ENCODE assay signal across 9 mouse cellular contexts in the genomic region with DNA sequence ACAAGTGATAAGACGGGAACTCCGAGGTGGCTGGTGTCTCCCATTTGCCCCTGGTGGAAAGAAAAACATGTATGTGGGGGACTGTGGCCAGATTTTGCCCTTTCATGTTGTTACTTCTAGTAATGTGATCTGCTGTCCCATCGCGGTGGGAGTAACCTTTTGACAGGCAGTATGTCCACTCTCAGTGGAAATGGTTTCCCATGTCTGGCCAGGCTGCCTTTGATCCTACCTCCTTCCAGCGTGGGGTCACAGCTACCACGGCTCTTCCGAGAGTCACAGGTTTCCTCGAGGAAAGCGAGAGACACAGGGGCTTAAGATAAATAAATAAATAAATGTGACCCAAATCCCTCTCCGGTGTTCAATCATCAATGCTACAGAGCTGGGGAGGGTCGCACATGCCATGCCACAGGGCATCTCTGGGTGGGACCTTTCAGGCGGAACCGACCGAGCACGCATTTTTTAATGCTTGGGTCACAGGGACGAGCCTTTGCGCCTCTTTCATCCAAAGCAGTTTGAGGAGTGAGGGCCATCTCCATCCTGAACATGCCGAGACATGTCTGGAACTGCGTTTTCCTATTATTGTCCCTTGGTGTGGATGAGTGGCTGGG.
DNase-seq lines count a peak whose midpoint lies in the region; ATAC-seq and TF ChIP-seq lines count a peak whose summit lies in the region.
"Had no signal": no experiment of that assay in that cellular context is flagged by ENCODE, and none has a peak within 500 bp of the region (broad histone marks: within the 10 kb centered on the region; RNA-seq: fewer than 3 reads in every experiment).

No protein-coding gene starts in this region.

- no peak for ATAC-seq in hindbrain, embryonic 12.5 days (ENCODE audit: low FRiP score)
- no peak for ATAC-seq in midbrain, embryonic 12.5 days (ENCODE audit: low FRiP score, low read depth)

- 9% methylated on average over 19 of the region's 19 CpGs for WGBS in hindbrain, embryonic 12.5 days
- WGBS in midbrain, embryonic 12.5 days: 11% methylated on average over 19 of the region's 19 CpGs

- no peaks in the 10 kb centered on the region for H3K27me3 ChIP-seq in hindbrain, embryonic 12.5 days
- H3K27me3 ChIP-seq in midbrain, embryonic 12.5 days: no peaks in the 10 kb centered on the region; the same call in 1 of the 2 replicates

- in situ Hi-C loops in ES-E14 (cut with MboI; ENCODE audit: low sequenced_read_pairs in 2 of 2, unreplicated experiment in 2 of 2): loop anchor here (25.0 kb wide), 2 partner anchors 907 to 1082 kb away; no protein-coding TSS in a partner anchor

- H3K36me3 ChIP-seq in ES-E14 (ENCODE audit: control insufficient read depth, insufficient read depth, low read length, poor library complexity, severe bottlenecking): no peaks in the 10 kb centered on the region
- H3K36me3 ChIP-seq in hindbrain, embryonic 12.5 days: no peaks in the 10 kb centered on the region
- no peaks in the 10 kb centered on the region for H3K36me3 ChIP-seq in midbrain, embryonic 12.5 days

- H3K9me3 ChIP-seq in ES-E14 (ENCODE audit: control insufficient read depth, insufficient read depth, low read depth, low read length): no peaks in the 10 kb centered on the region
- H3K9me3 ChIP-seq in hindbrain, embryonic 12.5 days (replicated peaks): no peaks in the 10 kb centered on the region
- no peaks in the 10 kb centered on the region for H3K9me3 ChIP-seq in midbrain, embryonic 12.5 days

- peak overlapping the region; percentile 55 for H3K27ac ChIP-seq in ES-E14 (ENCODE audit: insufficient read depth, low read depth, low read length, poor library complexity, severe bottlenecking)
- H3K27ac ChIP-seq in hindbrain, embryonic 12.5 days: no peak overlapping the region
- peak overlapping the region; percentile 39 for H3K27ac ChIP-seq in midbrain, embryonic 12.5 days (replicated peaks)

- H3K9ac ChIP-seq in ES-E14 (ENCODE audit: insufficient read depth, low read depth, low read length, poor library complexity, severe bottlenecking): peak overlapping the region; percentile 74
- no peak overlapping the region for H3K9ac ChIP-seq in hindbrain, embryonic 12.5 days
- H3K9ac ChIP-seq in midbrain, embryonic 12.5 days (replicated peaks): 0 out of 2 replicates have a peak overlapping the region, but pooled peaks have one; percentile 11

- peaks cover 16 to 27% of the 10 kb centered on the region in 2 experiments for H3K4me1 ChIP-seq in ES-E14 (ENCODE audit: control insufficient read depth in 2 of 2, insufficient read depth in 2 of 2, low read length in 2 of 2, poor library complexity in 1 of 2)
- peaks cover 30% of the 10 kb centered on the region for H3K4me1 ChIP-seq in hindbrain, embryonic 12.5 days
- peaks cover 43% of the 10 kb centered on the region for H3K4me1 ChIP-seq in midbrain, embryonic 12.5 days

- peak overlapping the region; percentile 53 to 54 for H3K4me3 ChIP-seq in ES-E14 (ENCODE audit: insufficient read depth in 1 of 2, low read depth in 1 of 2, low read length in 2 of 2, poor library complexity in 1 of 2, severe bottlenecking in 1 of 2)
- no peak overlapping the region for H3K4me3 ChIP-seq in hindbrain, embryonic 12.5 days
- peak overlapping the region; percentile 10; the same call in 1 of the 2 replicates for H3K4me3 ChIP-seq in midbrain, embryonic 12.5 days

- peak overlapping the region; percentile 41 for H3K4me2 ChIP-seq in hindbrain, embryonic 12.5 days (replicated peaks)
- H3K4me2 ChIP-seq in midbrain, embryonic 12.5 days (replicated peaks): peak overlapping the region; percentile 44

- DNase-seq in ES-E14 (ENCODE audit: low read depth, low spot score): peak; percentile 71
- DNase-seq in embryo, embryonic 11 days: peak; percentile 68
- no peak for DNase-seq in adrenal gland, postnatal 25 days
- no peak for DNase-seq in cerebellum, adult 9-11 months
- no peak for DNase-seq in layer of hippocampus, adult 9-10 months (ENCODE audit: low spot score)
- DNase-seq: cerebellum, adult 18-20 months; thymus, adult 18-20 months had no signal

TF ChIP-seq in ES-E14, 5 proteins besides CTCF, POLR2A, EP300 and RAD21:
- TF ChIP-seq MAFK (IDR thresholded peaks at IDR 0.05; ENCODE audit: insufficient read depth, low read depth, low read length) (no peak), HCFC1 (IDR thresholded peaks at IDR 0.05; ENCODE audit: borderline replicate concordance, insufficient read depth, low read length) (no peak), CHD2 (IDR thresholded peaks at IDR 0.05; ENCODE audit: low read depth, low read length) (no peak), ZC3H11A (IDR thresholded peaks at IDR 0.05; ENCODE audit: borderline replicate concordance, low read depth, low read length) (no peak), ZNF384 (IDR thresholded peaks at IDR 0.05; ENCODE audit: low read depth, low read length) (no peak)

Comparison
In these comparisons a context has a peak if more than half of its experiments do, and no peak if none do; other contexts are left out.
1. DNase-seq: peak in ES-E14 (single experiment) and embryo, embryonic 11 days (single experiment); none in adrenal gland, postnatal 25 days (single experiment), cerebellum, adult 9-11 months (single experiment) and layer of hippocampus, adult 9-10 months (single experiment).